Mouse (Mus musculus) kidney, adult 9 months (tissue): ENCODE measurements around the gene Grk4.

Experiments used
- DNase-seq: peaks from one replicate; pipeline ENCODE4 v3.0.0; 2022

The Grk4 gene

DNA sequence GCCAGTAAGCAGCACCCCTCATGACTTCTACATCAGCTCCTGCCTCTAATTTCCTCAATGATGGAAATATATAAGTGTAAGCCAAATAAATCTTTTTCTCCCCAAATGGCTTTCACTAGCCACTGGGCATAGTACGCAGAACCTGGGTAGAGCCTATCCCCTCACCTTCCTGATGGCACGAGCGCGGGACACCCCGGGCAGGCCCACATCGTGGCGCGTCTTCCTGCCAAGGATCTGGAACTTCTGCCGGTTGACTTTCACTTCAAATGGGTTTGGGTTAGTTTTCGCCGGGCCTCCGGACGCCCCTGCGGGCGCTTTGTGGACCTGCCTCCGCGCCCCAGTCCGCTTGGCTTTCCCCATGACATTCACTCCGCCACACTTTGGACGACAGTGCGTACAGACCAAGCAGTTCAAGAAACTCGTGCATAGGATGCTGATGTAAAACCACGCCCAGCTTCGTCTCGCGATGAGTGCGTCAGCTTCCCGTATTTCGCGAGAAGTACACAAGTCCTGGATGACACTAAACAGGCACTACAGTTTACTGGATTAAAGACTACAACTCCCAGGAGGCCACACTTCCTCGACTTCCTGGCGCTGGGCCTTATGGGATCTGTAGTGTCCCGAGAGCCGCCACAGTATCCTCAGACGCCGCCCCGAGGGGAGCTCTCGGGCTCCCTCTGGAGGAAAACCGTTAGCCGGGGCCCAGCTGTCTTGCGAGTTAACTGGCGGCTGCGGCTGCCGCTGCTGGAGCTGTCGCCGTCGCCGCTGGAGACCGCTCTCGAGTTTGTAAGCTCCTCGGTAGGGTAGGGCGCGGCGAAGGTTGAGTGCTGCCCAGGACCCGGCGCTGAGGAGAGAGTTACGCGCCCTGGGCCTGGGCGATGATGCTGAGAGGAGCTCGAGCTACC, at the start of gene Grk4, which contains the start of gene Nop14:
Gene Grk4, plus strand, starts transcription at position 694 of the 905 bp plus-strand sequence.
Gene Nop14, minus strand, starts transcription at position 463 of the 905 bp plus-strand sequence.
- DNase-seq: peak; percentile 100

DNA sequence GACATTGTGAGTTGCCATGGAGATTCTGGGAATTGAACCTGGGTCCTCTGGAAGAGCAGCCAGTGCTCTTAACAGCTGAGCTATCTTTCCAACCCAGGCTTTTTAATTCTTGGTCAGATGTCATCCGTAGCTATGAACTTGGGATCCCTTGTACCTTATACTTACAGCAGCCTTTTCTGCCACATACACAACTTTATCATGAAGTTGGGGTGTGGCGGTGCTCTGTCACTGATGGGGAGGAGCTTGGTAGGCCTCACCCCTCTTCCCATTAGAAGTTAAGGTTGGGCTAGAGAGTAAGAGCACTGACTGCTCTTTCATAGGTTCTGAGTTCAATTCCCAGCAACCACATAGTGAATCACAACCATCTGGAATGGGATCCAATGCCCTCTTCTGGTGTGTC, 27.2 kb upstream of the Grk4 start:
- DNase-seq: no peak

DNA sequence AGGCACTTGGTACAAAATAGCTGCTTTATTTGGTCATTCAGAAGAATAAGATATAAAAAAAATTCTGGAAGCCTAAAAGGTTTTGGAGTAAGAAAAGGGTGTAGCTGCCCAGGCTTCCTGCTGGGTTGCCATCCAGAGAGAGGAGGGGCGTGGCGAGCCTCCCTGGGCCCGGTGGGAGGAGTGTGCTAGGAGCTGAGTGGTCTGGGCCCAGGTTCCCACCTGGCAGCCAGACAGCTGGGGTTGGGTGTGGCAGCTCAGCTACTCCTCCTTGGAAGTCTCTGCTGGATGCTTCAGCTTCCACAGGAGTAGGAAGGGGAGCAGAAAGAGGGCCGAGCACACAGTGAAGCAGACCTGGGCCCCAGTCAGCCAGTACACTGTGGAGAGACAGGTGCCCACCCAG, 26.5 kb upstream of the Grk4 start:
- no peak for DNase-seq

DNA sequence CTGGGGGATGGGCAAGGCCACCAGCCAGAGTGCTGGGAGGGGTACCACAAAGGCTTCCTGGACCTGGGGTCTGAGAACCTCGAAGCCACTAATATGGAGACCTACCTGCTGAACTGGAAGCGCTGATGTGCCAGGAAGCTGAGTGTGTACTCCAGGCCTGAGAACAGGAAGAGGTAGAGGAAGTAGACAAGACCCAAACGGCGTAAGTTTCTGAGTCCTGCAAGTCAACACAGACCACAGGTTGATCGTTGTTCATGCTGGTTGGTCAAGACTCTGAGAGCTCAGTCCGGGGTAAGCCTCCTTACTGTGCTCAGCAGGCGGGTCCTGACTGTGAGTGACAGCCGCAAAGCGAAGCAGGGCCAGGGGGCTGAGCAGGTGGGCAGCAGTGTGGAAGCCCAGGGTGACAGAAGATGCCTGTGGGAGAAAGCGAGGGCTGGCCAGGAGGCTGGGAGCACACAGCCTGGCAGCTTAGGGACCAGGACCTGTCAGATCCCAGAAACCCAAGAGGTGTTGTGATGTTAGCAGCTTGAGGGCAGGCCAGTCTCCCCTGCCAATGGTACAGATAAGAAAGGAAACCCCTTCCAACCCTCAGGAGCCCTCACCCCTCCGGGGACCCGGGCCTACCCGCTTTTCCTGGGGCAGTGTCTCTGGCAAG, 25.3 kb upstream of the Grk4 start:
- no peak for DNase-seq

DNA sequence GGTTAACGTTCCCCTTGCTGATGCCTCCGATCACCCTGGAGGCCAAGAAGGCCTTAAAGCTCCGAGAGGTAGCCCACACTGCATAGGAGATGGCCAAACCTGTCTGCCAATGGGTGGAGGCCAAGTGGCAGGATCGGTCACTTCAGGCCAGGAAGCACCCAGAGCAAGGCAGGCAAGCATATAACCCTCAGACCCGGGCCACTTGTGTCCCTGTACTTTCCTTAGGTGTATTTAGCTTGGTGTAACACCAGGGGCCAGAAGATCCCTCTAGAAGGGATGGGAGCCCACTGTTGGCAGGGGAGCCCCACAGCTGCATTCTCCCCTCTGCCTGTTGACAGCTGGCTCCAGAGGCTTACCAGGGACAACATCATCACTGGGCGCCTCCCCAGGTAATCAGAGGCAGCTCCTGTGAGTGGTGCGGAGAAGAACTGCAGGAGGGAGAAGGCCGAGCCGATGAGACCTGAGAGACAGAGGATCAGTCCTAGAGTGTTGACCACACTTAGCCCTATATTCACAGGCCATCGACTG, 24.4 kb upstream of the Grk4 start:
- DNase-seq: no peak

DNA sequence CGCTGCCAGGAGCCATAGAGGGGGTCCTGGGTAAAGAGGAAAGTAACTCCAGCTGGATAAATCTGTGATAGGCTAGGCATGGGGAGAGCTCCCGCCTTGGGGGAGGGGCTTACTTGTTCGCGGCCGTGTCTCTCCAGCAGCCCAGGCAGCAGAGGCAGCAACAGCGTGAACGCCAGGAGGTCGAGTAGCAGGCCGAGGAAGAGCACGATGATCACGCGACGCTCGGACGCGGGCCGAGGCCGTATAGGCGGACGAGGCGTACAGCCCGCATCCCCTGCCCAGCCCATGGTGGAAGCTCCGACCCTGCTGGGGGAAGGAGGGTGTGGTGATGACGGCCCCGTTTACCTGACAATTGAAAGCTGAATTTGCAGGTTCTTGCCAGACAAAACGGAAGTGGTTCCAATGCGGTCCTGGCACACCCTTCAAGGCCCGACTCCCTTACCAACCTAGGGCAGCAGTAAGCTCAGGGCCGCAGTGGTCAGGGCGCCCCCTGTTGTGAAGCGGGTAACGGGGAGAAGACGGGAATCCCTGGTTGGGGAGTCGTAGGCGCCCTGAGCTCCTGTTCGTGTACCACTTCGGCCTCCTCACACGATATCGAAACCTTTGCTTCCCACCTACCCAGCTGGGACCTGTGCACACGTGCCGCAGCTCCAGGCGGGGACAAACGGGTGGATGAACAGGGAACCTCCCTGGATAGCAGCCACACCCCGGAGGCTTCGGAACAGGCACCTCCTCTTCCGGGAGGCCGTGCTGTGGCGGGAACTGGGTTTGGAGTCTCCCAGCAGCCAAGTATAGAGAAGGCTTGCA, 23.5 kb upstream of the Grk4 start, which contains the start of gene Mfsd10:
Gene Mfsd10, minus strand, starts transcription at position 732 of the 807 bp plus-strand sequence.
- DNase-seq: peak; percentile 81

DNA sequence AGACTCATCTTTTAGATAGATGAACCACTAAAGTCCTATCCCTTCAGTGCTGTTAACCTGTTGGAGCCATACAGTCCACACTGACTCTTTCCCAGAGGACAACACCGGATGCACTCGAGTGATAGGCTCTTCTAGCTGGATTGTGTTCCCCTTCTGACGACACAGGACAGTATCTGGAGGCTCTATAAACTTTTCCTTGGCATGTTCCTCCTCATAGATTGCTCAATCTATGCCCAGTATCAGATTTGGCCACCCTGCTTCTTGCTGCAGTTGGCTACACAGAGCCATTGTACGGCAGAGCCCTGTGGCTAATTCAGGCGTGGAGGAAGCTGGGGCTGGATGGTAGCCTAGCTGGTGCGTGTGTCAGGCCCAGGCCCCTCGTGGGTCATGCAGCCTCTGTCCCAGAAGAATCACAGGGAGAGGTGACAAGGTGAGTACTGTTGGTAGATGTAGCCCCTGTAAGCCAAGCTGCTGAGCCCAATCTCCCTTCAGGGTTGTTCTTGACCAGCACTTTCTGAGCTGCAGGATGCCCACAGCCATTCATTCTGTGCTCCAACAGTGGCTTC, 22.5 kb upstream of the Grk4 start:
- DNase-seq: no peak

DNA sequence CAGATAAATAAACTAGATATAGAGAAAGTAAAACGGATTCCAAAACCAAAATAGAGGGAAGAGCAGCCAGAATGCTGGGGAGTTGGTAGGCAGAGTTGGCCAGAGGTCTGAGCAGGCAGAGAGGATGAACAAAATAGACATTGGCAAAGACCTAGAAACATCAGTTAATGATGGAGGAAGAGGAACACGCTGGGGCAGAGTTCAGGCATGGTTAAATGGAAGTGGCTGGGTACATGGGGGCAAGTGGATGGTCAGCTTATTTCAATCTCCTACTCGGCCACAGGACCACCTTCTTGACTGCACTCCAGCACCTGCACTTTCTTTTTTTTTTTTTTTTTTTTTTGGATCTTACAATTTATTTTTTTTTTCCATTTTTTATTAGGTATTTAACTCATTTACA, 18.2 kb upstream of the Grk4 start:
- DNase-seq: peak; percentile 78

DNA sequence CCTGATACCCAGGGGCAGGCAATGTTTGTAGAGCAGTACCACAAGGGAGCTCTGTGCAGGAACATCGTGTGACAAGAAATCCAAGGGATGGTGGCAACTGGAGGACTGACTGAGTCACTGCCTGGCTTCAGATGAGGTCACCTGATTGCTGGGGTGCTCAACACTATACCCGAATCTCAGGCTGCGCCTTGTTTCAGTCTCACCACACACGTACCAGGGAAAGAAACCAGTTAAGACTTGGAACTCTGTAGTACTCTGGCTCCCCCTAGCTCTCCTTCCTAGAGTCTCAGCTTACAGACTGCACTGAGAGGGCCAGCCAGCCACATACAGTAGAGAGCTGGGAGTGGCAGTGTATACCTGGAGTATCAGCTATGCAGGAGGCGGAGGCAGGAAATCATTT, 17.2 kb upstream of the Grk4 start:
- peak; percentile 79 for DNase-seq

DNA sequence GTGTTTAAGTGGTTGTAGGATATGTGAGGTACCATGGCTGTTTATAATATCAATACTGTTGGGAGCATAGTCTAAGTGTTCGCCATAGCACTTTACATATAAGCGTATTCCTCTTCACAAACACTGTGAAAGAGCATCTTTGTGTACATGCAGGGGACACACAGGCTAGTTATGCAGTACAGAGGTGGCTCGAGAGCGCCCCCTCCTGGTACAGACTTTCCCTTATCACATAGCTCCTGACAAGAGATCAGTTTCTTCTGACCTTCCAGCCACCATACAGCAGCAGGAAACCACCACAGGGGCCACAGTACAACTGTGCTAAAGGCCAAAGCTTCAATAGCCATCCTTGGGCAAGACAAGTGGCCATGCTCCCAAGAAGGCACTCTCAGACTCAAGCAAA, 12.6 kb upstream of the Grk4 start:
- DNase-seq: peak; percentile 69

DNA sequence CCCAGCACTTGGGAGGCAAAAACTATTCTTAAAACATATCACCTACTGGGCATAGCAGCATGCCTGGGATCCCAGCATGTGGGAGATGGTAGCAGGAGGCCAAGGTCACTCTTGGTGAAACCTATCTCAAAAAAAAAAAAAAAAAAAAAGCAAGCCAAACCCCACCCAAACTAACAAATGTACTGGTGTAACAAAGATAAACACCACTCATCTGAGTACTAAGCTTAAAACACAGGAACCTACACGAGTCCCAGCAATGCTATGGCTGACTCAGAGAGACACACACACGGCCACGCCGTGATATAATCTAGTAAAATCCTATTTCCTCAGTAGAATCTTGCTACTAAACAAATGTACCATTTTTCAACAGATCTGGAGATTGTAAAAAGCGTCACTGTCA, 7.2 kb upstream of the Grk4 start:
- DNase-seq: no peak

DNA sequence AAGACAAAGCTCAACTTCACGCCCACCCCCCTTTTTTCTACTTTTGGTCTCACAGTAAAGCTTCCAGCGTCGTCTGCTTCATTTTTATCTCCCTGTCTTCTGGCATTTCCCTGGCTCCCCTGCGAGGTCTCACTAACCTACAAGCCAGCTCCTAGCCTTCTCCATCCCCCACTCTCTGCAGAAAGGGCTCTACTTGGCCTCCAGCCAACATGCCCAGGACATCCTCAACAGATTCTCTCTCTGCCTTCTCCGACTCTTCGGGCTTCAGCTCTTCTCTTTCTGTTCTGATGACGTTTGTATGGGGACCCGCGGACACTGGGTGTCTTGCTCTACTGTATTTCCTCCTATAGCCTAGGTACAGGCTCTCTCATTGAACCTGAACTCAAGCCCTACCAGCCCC, 5.3 kb upstream of the Grk4 start:
- no peak for DNase-seq

DNA sequence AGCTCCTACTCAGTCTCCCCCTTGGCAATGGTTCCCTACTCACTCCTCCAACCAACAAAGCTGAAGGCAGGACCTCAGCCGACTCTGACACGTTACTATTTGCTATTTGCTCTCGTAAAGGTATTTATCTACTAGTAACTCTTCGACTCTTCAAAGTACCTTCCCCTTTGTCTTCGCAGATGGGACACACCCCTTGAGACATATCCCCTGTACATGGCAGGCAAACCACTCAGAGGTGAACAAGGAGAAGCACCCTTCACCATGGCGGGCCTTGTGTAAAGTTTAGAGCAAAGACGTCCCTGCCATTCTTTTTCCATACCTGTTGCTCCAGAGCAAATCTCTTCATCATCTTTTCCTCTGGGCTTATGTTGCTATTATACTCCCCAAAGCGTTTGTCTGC, 2.6 kb upstream of the Grk4 start:
- DNase-seq: no peak

DNA sequence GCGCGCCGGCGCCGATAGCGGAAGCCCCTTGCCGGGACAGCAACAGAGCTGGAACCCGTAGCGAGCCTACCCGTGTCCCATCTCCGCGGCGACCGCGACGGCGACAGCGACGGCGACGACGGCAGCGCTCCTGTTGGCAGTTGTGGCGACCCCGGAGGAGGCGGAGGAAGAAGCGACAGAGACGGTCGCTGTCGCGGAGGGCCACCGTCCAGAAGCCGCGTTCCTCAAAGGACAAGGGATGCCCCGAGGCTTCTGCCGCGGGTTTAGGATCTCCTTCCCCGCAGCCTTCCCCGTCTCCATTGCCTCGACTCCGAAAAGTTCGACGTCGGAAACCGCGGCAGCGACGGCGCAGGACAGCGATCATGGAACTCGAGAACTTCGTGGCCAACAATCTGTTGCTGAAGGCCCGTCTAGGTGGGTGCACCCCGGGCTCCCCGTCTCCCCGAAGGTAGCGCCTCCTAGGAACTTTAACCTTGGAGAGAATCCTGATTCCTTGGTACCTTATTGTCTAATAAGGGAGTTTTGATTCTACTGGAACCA, 482 bp downstream of the Grk4 start:
- peak; percentile 46 for DNase-seq

DNA sequence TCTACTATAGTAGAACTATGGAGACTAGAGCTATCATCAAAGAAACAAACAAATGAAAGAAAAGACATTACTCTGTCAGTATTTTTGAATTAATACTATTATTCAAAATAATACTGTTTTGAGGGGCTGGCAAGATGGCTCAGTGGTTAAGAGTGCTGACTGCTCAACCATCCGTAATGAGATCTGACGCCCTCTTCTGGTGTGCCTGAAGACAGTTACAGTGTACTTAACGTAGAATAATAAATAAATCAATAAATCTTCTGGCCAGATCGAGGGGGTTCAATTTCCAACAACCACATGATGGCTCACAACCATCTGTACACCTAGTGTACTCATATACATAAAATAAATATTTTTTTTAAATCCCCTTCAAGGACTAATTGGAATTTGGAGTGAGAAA, 1.7 kb downstream of the Grk4 start:
- DNase-seq: no peak

DNA sequence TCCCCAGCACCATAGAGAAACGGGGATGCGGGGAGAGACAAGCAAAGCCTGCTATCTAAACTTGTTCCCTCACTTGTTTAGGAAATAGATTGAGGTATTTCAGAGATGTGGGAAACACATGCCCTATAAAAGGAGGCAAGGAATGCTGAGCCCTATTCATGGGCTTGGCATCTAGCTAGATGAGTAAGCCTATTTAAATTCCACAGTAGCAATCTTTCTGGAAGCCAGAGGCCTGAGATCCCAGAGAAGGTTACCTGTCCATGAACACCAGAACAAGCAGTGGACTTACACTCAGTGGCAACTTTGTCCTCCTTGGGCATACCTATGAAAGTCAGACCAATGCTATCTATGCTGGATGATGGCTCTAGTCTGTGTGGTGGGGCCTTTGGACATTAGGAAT, 3.1 kb downstream of the Grk4 start:
- no peak for DNase-seq

DNA sequence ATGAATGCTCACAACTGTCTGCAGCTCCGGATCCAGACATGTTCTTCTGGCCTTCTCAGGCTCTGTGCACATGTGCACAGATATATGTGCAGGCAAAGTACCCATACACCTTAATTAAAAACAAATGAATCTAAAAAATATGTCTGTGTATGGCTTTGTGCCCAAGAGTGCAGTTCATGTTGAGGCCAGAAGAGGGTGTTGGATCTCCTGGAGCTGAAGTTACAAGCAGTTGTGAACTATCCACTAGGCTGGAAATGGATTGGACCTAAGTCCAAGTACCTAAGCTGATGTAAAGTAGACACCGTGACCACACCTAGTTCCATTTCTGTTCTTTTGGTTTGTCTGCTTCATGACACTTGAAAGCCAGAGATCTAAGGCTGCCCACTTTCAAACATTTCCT, 9.3 kb downstream of the Grk4 start:
- peak; percentile 50 for DNase-seq

DNA sequence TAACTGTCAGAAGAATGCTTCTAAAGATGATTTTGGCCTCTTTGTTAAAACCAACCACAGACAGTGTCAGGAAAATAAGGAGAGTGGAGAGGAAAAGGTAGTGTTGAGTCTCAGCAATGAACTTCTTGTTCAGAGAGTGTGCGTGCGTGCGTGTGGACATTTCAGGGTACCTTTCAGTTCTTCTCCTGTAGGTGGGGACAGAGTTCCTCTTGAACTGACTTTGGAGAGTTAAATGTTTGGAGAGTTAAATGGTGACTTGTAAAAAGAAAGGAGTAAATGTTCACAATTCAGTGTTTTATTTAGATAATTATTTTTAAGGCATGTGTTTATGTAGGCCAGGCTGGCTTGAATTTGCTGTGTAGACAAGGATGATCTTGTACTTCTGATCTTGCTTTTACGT, 10.1 kb downstream of the Grk4 start:
- peak; percentile 61 for DNase-seq

DNA sequence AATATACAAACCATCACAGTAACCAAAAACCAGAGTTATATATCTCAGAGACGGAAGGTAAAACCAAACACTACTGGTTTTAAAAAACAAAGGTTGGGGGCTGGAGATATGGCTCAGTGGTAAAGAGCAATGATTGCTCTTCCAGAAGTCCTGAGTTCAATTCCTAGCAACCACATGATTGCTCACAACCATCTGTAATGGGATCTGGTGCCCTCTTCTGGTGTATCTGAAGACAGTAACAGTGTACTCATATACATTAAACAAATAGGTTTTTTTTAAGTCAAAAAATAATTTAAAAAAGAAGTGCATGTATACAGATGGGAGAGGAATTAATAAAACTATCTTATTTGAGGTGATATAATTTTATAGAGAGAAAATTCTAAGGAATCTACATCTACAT, 29.7 kb downstream of the Grk4 start:
- no peak for DNase-seq

DNA sequence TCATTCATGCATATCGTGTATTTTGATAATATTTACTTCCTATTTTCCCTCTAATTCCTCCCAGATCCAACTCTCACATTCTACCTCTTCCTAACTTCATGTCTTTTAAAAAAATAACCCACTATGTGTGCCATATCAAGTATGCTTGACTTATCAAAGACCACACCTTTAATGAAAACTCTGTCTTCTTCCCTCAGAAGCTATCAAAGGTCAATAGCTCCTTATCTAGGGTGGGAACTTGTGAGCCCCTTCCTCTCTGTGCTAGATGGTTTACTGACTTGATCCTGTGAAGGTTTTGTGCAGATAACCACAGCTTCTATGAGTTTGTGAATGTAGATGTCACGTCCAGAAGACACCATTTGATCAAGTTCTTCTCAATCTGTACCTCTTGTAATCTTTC, 32.6 kb downstream of the Grk4 start:
- no peak for DNase-seq

DNA sequence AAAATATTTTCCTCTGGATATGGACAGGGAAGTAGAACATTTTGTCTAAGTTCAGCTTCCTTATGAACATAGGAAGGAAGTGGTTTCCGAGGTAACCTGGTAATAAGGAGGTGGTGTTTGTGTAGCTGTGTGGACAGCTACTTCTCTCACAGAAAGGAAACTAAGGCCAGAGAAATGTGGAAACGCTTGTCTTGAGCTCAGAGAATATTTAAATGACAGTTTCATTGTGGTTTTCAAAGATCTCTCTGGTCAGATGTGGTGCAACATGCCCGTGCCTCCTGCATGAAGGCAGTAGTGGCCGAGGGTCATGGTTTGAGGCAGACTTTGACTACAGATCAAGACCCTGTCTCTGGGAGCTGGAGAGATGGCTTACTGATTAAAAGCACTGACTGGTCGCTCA, 35.3 kb downstream of the Grk4 start:
- no peak for DNase-seq

DNA sequence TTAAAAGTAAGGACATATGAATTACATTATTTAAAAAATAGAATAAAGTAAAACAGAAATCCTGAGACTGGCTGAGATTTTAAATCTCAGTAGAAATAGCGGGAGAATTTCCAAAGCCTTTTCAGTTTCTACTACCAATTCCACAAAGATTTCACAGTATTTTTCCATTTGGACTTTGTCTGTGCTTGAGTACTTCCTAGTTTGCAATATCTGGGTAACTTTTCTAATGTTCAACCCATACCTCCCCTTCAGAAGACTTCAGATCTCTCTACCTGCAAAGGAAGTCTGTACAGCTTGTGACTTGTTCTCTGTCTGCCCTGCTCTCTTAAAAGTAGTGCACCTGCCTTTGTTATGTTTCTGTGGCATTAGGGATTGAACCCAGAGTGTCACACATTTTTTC, 48.3 kb downstream of the Grk4 start:
- DNase-seq: peak; percentile 73

DNA sequence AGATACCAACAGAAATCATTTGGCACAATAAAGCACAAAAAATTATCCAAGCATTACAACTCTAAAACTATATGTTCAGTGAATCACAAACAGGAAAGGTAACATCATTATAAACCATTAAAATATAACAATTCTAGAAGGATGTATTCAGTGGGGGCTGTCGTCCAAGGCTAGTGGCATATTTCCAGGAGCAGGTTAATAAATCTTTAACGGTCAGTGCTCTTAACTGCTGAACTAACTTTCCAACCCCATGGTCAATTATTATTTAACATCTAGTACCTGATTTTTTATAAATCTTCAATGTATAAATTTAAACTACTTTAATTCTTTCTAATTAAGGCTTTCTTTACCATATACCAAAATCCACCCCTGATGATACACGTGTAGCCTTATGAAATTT, 54.2 kb downstream of the Grk4 start:
- DNase-seq: peak; percentile 68
